Mouse (Mus musculus) embryonic facial prominence, embryonic 14.5 days (tissue): Measurements from ENCODE around the gene Rnf141. TPM values are rescaled to one million over a fixed set of nuclear protein-coding genes. Genes with fewer than 3 reads are reported as not detected.

Experiments used
- ATAC-seq: fragments of 200-750 bp; cut with Nextera tagmentation; 2 replicates; pipeline ENCODE4 v1.8.0; 2017; ENCODE audit warnings: low read depth, moderate number of reproducible peaks, moderate TSS enrichment
- DNase-seq: peaks from one replicate; pipeline ENCODE4 v3.0.0-alpha.2; 2015; ENCODE audit warnings: low spot score
- H3K27ac ChIP-seq: fragments of 300-500 bp; sonication (generic); replicated peaks from 2 replicates; pipeline ENCODE4 v1.5.1; 2014; ENCODE audit warnings: low read depth, mild to moderate bottlenecking, low read length, moderate library complexity
- H3K27me3 ChIP-seq: fragments of 300-500 bp; sonication (generic); replicated peaks from 2 replicates; pipeline ENCODE4 v1.6.1; 2014; ENCODE audit warnings: low read length; ENCODE audit not compliant: control insufficient read depth, insufficient read depth
- H3K36me3 ChIP-seq: fragments of 300-500 bp; sonication (generic); 2 replicates; pipeline ENCODE4 v1.6.1; 2014; ENCODE audit warnings: low read length, mixed read lengths; ENCODE audit not compliant: control insufficient read depth, insufficient read depth
- H3K4me1 ChIP-seq: fragments of 300-500 bp; sonication (generic); 2 replicates; pipeline ENCODE4 v1.6.1; 2014; ENCODE audit warnings: antibody characterized with exemption, low read length; ENCODE audit not compliant: control insufficient read depth, insufficient read depth
- H3K4me2 ChIP-seq: fragments of 300-500 bp; sonication (generic); 2 replicates; pipeline ENCODE4 v1.6.1; 2014; ENCODE audit warnings: low read depth, mild to moderate bottlenecking, low read length, moderate library complexity, mixed read lengths
- H3K4me3 ChIP-seq: fragments of 300-500 bp; sonication (generic); 2 replicates; pipeline ENCODE4 v1.5.1; 2014; ENCODE audit warnings: low read depth, mild to moderate bottlenecking, low read length
- H3K9ac ChIP-seq: fragments of 300-500 bp; sonication (generic); 2 replicates; pipeline ENCODE4 v1.6.1; 2014; ENCODE audit warnings: low read depth, mild to moderate bottlenecking, low read length, moderate library complexity, mixed read lengths
- H3K9me3 ChIP-seq: fragments of 300-500 bp; sonication (generic); 2 replicates; pipeline ENCODE4 v1.6.1; 2016; ENCODE audit warnings: low read length; ENCODE audit not compliant: control insufficient read depth
- WGBS: fragments of 180-500 bp; shearing (Covaris S2); extraction: QIAGEN DNeasy Blood & Tissue Kit; methylation state at CpG from one replicate; pipeline ENCODE4 v1.1.7; 2014; 5-methylcytosine and 5-hydroxymethylcytosine counted together
- polyA plus RNA-seq: library from polyadenylated mRNA; unstranded; fragments of >200 nt; fragmentation: Nextera tagmentation; extraction: Ambion mirVana; gene quantifications from 2 replicates; pipeline ENCODE4 v1.2.1, GENCODE M21; 2014

Gene Rnf141
- polyA plus RNA-seq, 1 experiment from 2014 or later, result 30.2 TPM

DNA sequence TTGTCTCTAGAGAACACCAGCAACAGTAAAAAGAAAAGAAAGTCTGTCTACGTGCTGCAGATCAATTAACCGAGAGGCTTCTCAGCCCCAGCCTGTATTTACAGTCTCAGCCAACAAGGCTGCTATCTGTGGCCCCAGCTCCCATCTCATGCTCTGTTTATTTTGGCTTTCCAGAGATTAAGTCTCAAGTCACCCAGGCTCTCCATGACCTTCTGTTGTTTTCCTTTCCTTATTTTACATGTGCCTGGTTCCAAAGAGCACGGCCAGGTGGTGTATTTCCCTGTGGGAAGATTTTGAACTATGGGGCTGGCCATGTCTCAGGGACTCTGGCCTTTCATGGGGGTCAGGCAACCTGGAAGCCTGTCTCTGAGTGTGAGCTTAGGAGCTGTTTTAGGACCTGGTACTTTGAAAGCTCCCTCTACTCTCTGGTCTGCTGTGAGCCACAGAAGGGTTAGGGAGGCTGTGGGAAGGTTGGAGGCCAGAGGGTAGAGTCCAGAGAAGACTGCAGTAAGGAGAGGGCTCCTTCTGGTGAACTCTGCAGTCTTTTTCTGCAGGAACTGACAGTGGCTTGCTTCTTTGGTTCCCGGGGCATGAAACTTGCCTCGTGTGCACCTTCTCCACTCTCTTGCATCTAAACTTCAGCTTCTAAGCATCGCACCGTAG, 7.4 kb upstream of the Rnf141 start:
- 65% methylated on average over 7 of the region's 7 CpGs for WGBS

DNA sequence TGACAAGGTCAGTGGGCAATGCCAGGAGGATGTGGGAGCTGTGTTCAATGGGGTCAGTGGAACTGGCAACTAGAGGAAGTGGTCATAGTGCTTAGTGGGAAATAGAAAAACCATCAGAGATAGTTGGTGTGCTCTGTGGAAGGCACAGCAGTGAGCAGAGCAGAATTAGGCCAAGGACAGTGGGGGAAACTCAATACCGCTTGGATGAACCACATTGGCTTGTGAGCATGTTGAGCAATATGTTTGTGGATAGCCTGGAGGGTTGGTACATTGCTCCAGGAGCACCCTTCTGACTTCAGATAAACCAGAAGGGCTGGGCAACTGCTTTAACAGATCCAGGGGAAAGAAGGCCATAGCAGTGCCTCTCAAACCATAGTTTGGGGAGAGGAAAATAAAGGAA, 4.1 kb upstream of the Rnf141 start:
- H3K27ac ChIP-seq, result no peak overlapping the region
- H3K9ac ChIP-seq, result no peak overlapping the region
- DNase-seq (no peak), ATAC-seq (no peak)
- 79% methylated on average over 1 of the region's 1 CpGs for WGBS
- H3K9me3 ChIP-seq, result no peaks in the 10 kb centered on the region
- H3K4me2 ChIP-seq, result no peak overlapping the region
- H3K4me3 ChIP-seq, result no peak overlapping the region
- no peaks in the 10 kb centered on the region for H3K27me3 ChIP-seq
- no peaks in the 10 kb centered on the region for H3K36me3 ChIP-seq
- peaks cover 3% of the 10 kb centered on the region; the same call in 1 of the 2 replicates for H3K4me1 ChIP-seq

More for the DNA sequence above, 7.4 kb upstream of the Rnf141 start:
- H3K27me3 ChIP-seq, result no peaks in the 10 kb centered on the region
- H3K36me3 ChIP-seq, result no peaks in the 10 kb centered on the region
- H3K4me3 ChIP-seq, result no peak overlapping the region
- ATAC-seq (no peak), DNase-seq (no peak)
- H3K9me3 ChIP-seq, result no peaks in the 10 kb centered on the region
- H3K27ac ChIP-seq, result no peak overlapping the region
- H3K4me2 ChIP-seq, result no peak overlapping the region
- no peaks in the 10 kb centered on the region for H3K4me1 ChIP-seq
- no peak overlapping the region for H3K9ac ChIP-seq

- no peak overlapping the region for H3K27ac ChIP-seq
- H3K36me3 ChIP-seq, result no peaks in the 10 kb centered on the region
- H3K9ac ChIP-seq, result no peak overlapping the region
- ATAC-seq (no peak), DNase-seq (no peak)
- H3K27me3 ChIP-seq, result no peaks in the 10 kb centered on the region
- 59% methylated on average over 2 of the region's 2 CpGs for WGBS
- no peaks in the 10 kb centered on the region for H3K9me3 ChIP-seq
- peaks cover 4% of the 10 kb centered on the region; the same call in 1 of the 2 replicates for H3K4me1 ChIP-seq
- H3K4me3 ChIP-seq, result no peak overlapping the region
- H3K4me2 ChIP-seq, result no peak overlapping the region
These were observed 3.1 kb upstream of the Rnf141 start for GRCm38 (mm10) chr7:110847321-110847720.

GRCm38 (mm10) chr7:110840332-110840731, 3.9 kb downstream of the Rnf141 start:
- DNase-seq (no peak), ATAC-seq (no peak)
- no peaks in the 10 kb centered on the region for H3K27me3 ChIP-seq
- H3K9me3 ChIP-seq, result no peaks in the 10 kb centered on the region
- H3K4me3 ChIP-seq, result no peak overlapping the region
- no peak overlapping the region for H3K27ac ChIP-seq
- H3K9ac ChIP-seq, result no peak overlapping the region
- WGBS, result 82% methylated on average over 4 of the region's 4 CpGs
- H3K4me2 ChIP-seq, result no peak overlapping the region
- H3K36me3 ChIP-seq, result no peaks in the 10 kb centered on the region
- H3K4me1 ChIP-seq, result peaks cover 4% of the 10 kb centered on the region; the same call in 1 of the 2 replicates

GRCm38 (mm10) chr7:110834522-110834921, 9.7 kb downstream of the Rnf141 start:
- Histone ChIP-seq H3K4me3 (no peak overlapping the region), H3K27me3 (no peaks in the 10 kb centered on the region), H3K27ac (no peak overlapping the region), H3K9ac (no peak overlapping the region), H3K4me2 (no peak overlapping the region), H3K36me3 (peaks cover 16% of the 10 kb centered on the region; the same call in 1 of the 2 replicates), H3K9me3 (no peaks in the 10 kb centered on the region), H3K4me1 (no peaks in the 10 kb centered on the region)
- no peak for DNase-seq
- 51% methylated on average over 3 of the region's 3 CpGs for WGBS
- ATAC-seq, result no peak

- peaks cover 16% of the 10 kb centered on the region; the same call in 1 of the 2 replicates for H3K36me3 ChIP-seq
- no peak overlapping the region for H3K9ac ChIP-seq
- no peaks in the 10 kb centered on the region for H3K4me1 ChIP-seq
- WGBS, result 91% methylated on average over 1 of the region's 1 CpGs
- no peak overlapping the region for H3K4me2 ChIP-seq
- no peak overlapping the region for H3K27ac ChIP-seq
- ATAC-seq (no peak), DNase-seq (no peak)
- no peaks in the 10 kb centered on the region for H3K27me3 ChIP-seq
- no peak overlapping the region for H3K4me3 ChIP-seq
- H3K9me3 ChIP-seq, result no peaks in the 10 kb centered on the region
These were observed 10.2 kb downstream of the Rnf141 start for GRCm38 (mm10) chr7:110834018-110834417.

DNA sequence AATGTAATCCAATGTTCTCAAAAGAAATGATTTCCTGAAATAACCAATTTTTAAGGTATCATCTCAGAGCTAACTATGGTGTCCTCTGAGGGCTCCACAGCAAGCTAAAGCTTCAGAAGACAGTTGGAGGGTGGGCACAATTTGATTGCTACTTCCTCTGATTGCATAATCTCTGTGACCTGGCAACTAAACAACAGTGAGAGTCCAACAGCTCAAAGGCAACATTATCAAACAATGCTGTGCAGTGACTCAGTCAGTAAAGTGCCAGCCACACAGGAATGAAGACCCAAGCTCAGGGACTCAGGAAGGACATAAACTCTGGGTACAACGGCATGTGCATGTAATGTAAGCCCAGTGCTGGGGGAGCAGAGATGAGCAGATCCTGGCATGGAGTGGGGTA, 11.2 kb downstream of the Rnf141 start:
- Histone ChIP-seq H3K27me3 (no peaks in the 10 kb centered on the region), H3K36me3 (peaks cover 16% of the 10 kb centered on the region; the same call in 1 of the 2 replicates), H3K9me3 (no peaks in the 10 kb centered on the region), H3K4me2 (no peak overlapping the region), H3K9ac (no peak overlapping the region), H3K4me3 (no peak overlapping the region), H3K27ac (no peak overlapping the region), H3K4me1 (no peaks in the 10 kb centered on the region)
- no peak for ATAC-seq
- DNase-seq, result no peak
- WGBS, result 89% methylated on average over 1 of the region's 1 CpGs

DNA sequence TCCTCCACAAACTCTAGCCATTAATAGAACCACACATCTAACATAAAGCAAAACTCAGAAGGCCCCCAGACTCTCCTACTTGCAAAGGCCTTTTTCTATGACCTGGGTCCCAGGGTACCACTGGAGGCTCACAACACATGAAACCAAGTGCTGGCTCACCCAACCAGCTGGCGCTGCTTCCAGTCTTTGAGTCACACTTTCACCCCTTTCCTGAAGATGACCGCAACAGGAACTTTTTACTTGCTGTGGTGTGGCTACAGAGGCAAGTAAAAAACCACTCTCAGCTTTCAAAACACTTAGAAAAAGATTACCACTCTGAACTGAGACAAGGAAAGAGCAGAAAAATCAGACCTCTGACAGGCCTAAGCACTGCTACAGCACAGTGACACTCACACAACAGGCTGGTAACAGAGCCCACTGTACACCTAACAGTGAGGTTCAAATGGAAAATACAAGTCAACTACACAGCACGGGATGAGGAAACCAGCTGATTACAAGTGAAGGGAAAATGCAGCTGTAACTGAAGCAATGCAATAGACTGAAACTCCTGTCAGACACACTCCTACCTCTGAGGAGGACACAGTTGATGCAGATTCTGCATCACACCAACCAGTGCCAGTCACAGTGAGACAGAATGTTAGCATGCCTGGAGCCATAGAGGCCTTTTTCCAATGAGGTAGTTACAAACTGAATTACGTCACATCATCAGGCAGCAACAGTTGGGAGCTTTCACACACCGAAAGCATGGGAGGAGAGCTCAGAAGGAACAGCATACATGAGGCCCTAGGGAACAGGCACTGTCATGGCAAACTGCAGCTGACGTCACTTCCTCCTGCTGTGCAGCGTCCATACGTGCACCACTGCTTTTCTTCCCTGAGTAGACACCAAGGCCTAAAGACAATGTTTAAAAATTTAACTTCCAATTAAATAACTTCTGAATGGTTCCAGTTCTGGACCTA, 20.0 kb downstream of the Rnf141 start:
- peaks cover 20% of the 10 kb centered on the region; the same call in 1 of the 2 replicates for H3K36me3 ChIP-seq
- H3K4me1 ChIP-seq, result peaks cover 13% of the 10 kb centered on the region
- H3K9ac ChIP-seq, result no peak overlapping the region
- H3K27ac ChIP-seq, result no peak overlapping the region
- DNase-seq, result no peak
- no peak overlapping the region for H3K4me3 ChIP-seq
- no peaks in the 10 kb centered on the region for H3K9me3 ChIP-seq
- ATAC-seq, result no peak
- H3K4me2 ChIP-seq, result no peak overlapping the region
- no peaks in the 10 kb centered on the region for H3K27me3 ChIP-seq
- WGBS, result 86% methylated on average over 8 of the region's 8 CpGs
